Mouse (Mus musculus) forebrain, embryonic 11.5 days (tissue): ENCODE data around the gene Sdhb. TPM values are rescaled to one million over a fixed set of nuclear protein-coding genes. Genes with fewer than 3 reads are reported as not detected.

ENCODE experiments used
- ATAC-seq: fragments of 200-750 bp; cut with Nextera tagmentation; replicated peaks from 2 replicates; pipeline ENCODE4 v1.8.0; 2017; ENCODE audit warnings: moderate TSS enrichment; ENCODE audit not compliant: low FRiP score
- DNase-seq: peaks from one replicate; pipeline ENCODE4 v3.0.0-alpha.2; 2017; ENCODE audit warnings: low spot score
- H3K27ac ChIP-seq: fragments of 300-500 bp; sonication (generic); 2 replicates; pipeline ENCODE4 v1.5.1; 2014; ENCODE audit warnings: low read depth, low read length
- H3K27me3 ChIP-seq: fragments of 300-500 bp; sonication (generic); 2 replicates; pipeline ENCODE4 v1.6.1; 2014; ENCODE audit warnings: mild to moderate bottlenecking, low read length, mixed read lengths; ENCODE audit not compliant: control insufficient read depth, insufficient read depth
- H3K36me3 ChIP-seq: fragments of 300-500 bp; sonication (generic); 2 replicates; pipeline ENCODE4 v1.6.1; 2014; ENCODE audit warnings: mild to moderate bottlenecking, low read length, moderate library complexity, mixed read lengths; ENCODE audit not compliant: control insufficient read depth, insufficient read depth
- H3K4me1 ChIP-seq: fragments of 300-500 bp; sonication (generic); replicated peaks from 2 replicates; pipeline ENCODE4 v1.6.1; 2014; ENCODE audit warnings: low read length, mixed read lengths; ENCODE audit not compliant: control insufficient read depth, insufficient read depth
- H3K4me2 ChIP-seq: fragments of 300-500 bp; sonication (generic); 2 replicates; pipeline ENCODE4 v1.6.1; 2014; ENCODE audit warnings: low read depth, mild to moderate bottlenecking, low read length, moderate library complexity, mixed read lengths; ENCODE audit not compliant: severe bottlenecking
- H3K4me3 ChIP-seq: fragments of 300-500 bp; sonication (generic); 2 replicates; pipeline ENCODE4 v1.5.1; 2014; ENCODE audit warnings: low read depth, low read length
- H3K9ac ChIP-seq: fragments of 300-500 bp; sonication (generic); 2 replicates; pipeline ENCODE4 v1.6.1; 2014; ENCODE audit warnings: low read length
- H3K9me3 ChIP-seq: fragments of 300-500 bp; sonication (generic); 2 replicates; pipeline ENCODE4 v1.6.1; 2016; ENCODE audit warnings: low read length, mixed read lengths; ENCODE audit not compliant: control insufficient read depth
- WGBS: fragments of 180-500 bp; shearing (Covaris S2); extraction: QIAGEN DNeasy Blood & Tissue Kit; methylation state at CpG from one replicate; pipeline ENCODE4 v1.1.7; 2014; 5-methylcytosine and 5-hydroxymethylcytosine counted together
- polyA plus RNA-seq: library from polyadenylated mRNA; unstranded; fragments of >200 nt; fragmentation: Nextera tagmentation; extraction: Ambion mirVana; gene quantifications from 2 replicates; pipeline ENCODE4 v1.2.1, GENCODE M21; 2014

Gene Sdhb
- polyA plus RNA-seq, 1 experiment from 2014 or later, result 375 TPM

DNA sequence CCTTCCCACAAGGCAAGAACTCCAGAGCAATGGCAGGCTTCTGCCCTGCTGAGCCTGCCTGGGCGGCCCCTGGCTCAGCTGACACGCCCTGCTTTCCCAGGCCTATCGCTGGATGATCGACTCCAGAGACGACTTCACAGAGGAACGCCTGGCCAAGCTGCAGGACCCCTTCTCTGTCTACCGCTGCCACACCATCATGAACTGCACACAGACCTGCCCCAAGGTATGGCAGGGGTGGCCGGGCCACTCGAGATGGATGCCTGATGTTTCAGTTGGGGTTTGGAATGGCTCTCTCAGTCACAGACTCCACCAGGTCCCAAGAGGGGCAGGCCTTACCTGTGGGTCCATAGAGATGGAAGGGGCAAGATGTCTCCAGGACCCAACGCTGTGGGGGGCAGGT is 16.3 kb downstream of the Sdhb start:
- WGBS, result 88% methylated on average over 10 of the region's 10 CpGs
- Histone ChIP-seq H3K9me3 (no peaks in the 10 kb centered on the region; the same call in 1 of the 2 replicates), H3K4me2 (no peak overlapping the region), H3K36me3 (peaks cover 4% of the 10 kb centered on the region; the same call in 1 of the 2 replicates), H3K27ac (no peak overlapping the region), H3K27me3 (no peaks in the 10 kb centered on the region), H3K9ac (no peak overlapping the region), H3K4me3 (no peak overlapping the region), H3K4me1 (no peaks in the 10 kb centered on the region)
- ATAC-seq (no peak), DNase-seq (no peak)

GRCm38 (mm10) chr4:140977886-140978692 is 17.1 kb downstream of the Sdhb start:
- no peak for ATAC-seq
- H3K9ac ChIP-seq, result no peak overlapping the region
- WGBS, result 97% methylated on average over 14 of the region's 14 CpGs

DNA sequence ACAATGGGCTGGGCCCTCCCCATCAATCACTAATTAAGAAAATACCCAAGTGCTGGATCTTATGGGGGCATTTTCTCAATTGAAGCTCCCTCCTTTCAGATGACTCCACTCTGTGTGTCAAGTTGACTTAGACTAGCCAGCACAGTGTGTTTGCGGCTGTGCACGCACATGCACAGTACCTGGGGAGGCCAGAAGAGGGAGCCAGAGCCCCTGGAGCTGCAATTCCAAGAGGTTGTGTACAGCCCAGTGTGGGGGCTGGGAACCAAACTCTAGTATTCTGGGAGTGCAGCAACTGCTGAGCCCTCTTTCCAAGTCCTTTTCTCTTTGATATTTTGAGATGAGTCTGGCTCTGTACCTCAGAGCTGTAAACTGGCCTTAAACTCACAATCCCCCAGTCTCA is 20.6 kb downstream of the Sdhb start:
- DNase-seq (no peak), ATAC-seq (no peak)
- Histone ChIP-seq H3K27me3 (no peaks in the 10 kb centered on the region), H3K4me1 (0 out of 2 replicates have a peak, but pooled peaks cover 2% of the 10 kb centered on the region), H3K9ac (no peak overlapping the region), H3K4me2 (no peak overlapping the region), H3K27ac (no peak overlapping the region), H3K4me3 (no peak overlapping the region), H3K36me3 (peaks cover 4% of the 10 kb centered on the region; the same call in 1 of the 2 replicates), H3K9me3 (no peaks in the 10 kb centered on the region; the same call in 1 of the 2 replicates)
- 88% methylated on average over 2 of the region's 2 CpGs for WGBS

More at GRCm38 (mm10) chr4:140977886-140978692, 17.1 kb downstream of the Sdhb start:
- Histone ChIP-seq H3K27ac (no peak overlapping the region), H3K9me3 (no peaks in the 10 kb centered on the region; the same call in 1 of the 2 replicates), H3K36me3 (peaks cover 4% of the 10 kb centered on the region; the same call in 1 of the 2 replicates), H3K4me2 (no peak overlapping the region), H3K4me3 (no peak overlapping the region), H3K27me3 (no peaks in the 10 kb centered on the region), H3K4me1 (no peaks in the 10 kb centered on the region)
- no peak for DNase-seq

DNA sequence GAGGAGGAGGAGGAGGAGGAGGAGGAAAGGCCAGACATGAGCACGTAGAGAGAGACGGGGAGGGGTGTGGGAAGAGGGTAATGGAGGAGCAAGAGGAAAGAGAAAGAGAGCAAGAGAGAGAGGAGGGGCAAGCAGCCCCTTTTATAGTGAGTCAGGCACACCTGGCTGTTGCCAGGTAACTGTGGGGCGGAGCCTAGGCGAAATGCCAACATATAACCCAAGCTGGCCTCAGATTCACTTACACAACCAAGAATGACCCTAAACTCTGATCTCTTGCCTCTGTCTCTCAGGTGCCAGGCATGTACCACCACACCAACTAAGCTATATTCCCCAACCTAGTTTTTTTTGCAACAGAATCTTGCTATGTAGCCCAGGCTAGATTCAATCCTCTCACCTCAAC is 21.8 kb downstream of the Sdhb start:
- no peak for DNase-seq
- no peak overlapping the region for H3K27ac ChIP-seq
- WGBS, result 69% methylated on average over 4 of the region's 4 CpGs
- H3K36me3 ChIP-seq, result peaks cover 4% of the 10 kb centered on the region; the same call in 1 of the 2 replicates
- H3K9me3 ChIP-seq, result no peaks in the 10 kb centered on the region; the same call in 1 of the 2 replicates
- no peak overlapping the region for H3K4me3 ChIP-seq
- H3K27me3 ChIP-seq, result no peaks in the 10 kb centered on the region
- no peak for ATAC-seq
- H3K4me2 ChIP-seq, result no peak overlapping the region
- no peak overlapping the region for H3K9ac ChIP-seq
- H3K4me1 ChIP-seq, result 0 out of 2 replicates have a peak, but pooled peaks cover 3% of the 10 kb centered on the region

DNA sequence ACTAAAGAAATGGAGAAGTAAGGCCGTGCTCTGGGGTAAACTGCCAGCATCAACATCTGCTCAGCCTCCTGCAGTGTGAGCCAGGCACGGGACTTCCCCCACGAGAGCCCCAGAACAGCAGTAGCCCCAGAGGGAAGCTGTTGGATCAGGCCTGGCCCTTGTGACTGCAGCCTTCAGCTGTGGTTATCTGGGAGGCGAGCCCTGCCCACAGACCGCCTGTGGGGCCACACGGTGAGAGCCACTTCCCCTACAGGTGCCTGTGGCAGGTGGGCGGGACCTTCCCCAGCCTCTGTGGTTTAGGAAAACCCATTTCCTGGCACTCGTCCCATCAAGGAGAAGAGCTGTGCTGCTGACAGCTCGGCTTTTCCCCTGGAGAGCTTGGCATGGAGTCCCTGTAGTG is 22.4 kb downstream of the Sdhb start:
- WGBS, result 24% methylated on average over 9 of the region's 9 CpGs
- no peak overlapping the region for H3K27ac ChIP-seq
- no peaks in the 10 kb centered on the region; the same call in 1 of the 2 replicates for H3K9me3 ChIP-seq
- H3K27me3 ChIP-seq, result no peaks in the 10 kb centered on the region
- no peak overlapping the region for H3K4me3 ChIP-seq
- peaks cover 4% of the 10 kb centered on the region; the same call in 1 of the 2 replicates for H3K36me3 ChIP-seq
- no peak overlapping the region for H3K9ac ChIP-seq
- DNase-seq (no peak), ATAC-seq (no peak)
- H3K4me2 ChIP-seq, result no peak overlapping the region
- peaks cover 3% of the 10 kb centered on the region; the same call in 1 of the 2 replicates for H3K4me1 ChIP-seq

- Histone ChIP-seq H3K4me1 (peaks cover 3% of the 10 kb centered on the region; the same call in 1 of the 2 replicates), H3K4me2 (no peak overlapping the region), H3K36me3 (peaks cover 3% of the 10 kb centered on the region; the same call in 1 of the 2 replicates), H3K9me3 (no peaks in the 10 kb centered on the region; the same call in 1 of the 2 replicates), H3K27me3 (no peaks in the 10 kb centered on the region), H3K4me3 (no peak overlapping the region), H3K27ac (no peak overlapping the region), H3K9ac (no peak overlapping the region)
- ATAC-seq (no peak), DNase-seq (no peak)
- 86% methylated on average over 6 of the region's 6 CpGs for WGBS
These were observed 23.5 kb downstream of the Sdhb start for GRCm38 (mm10) chr4:140984544-140984943.

DNA sequence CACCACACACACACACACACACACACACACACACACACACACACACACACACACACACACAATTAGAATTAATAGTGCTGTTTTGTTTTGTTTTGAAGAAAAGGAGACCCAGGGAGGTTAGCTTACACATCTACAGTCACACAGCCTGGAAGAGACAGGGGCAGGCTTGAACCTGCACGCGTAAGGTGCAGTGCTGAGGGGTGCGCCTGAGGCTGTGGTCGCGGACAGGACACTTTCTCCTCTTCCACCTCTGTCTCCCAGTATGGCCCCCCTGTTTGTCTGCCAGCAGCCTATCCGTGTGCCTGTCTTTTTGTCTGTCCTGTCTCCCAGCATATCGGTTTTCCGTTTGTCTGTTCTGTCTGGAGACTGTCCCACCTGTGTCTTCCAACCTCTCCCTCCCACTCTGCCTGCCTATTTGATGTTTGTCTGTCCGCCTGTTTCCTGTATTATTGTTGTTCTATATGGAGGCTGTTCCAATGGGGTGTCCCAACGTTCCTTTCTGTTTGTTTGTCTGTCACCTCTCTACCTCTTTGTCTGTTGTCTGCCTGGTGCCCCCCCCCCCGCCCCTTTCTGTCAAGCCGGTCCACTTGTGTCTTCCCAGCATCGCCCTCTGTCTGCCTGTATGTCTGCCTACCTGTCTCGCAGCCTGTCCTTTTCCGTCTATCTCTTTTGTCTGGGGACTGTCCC is 25.2 kb downstream of the Sdhb start:
- Histone ChIP-seq H3K4me3 (peak overlapping the region; percentile 84), H3K9me3 (no peaks in the 10 kb centered on the region; the same call in 1 of the 2 replicates), H3K4me1 (peaks cover 3% of the 10 kb centered on the region; the same call in 1 of the 2 replicates), H3K36me3 (no peaks in the 10 kb centered on the region), H3K27ac (no peak overlapping the region), H3K9ac (peak overlapping the region; percentile 90), H3K27me3 (no peaks in the 10 kb centered on the region), H3K4me2 (peak overlapping the region; percentile 84)
- 19% methylated on average over 13 of the region's 15 CpGs for WGBS
- peak; percentile 26 for ATAC-seq
- DNase-seq, result no peak

DNA sequence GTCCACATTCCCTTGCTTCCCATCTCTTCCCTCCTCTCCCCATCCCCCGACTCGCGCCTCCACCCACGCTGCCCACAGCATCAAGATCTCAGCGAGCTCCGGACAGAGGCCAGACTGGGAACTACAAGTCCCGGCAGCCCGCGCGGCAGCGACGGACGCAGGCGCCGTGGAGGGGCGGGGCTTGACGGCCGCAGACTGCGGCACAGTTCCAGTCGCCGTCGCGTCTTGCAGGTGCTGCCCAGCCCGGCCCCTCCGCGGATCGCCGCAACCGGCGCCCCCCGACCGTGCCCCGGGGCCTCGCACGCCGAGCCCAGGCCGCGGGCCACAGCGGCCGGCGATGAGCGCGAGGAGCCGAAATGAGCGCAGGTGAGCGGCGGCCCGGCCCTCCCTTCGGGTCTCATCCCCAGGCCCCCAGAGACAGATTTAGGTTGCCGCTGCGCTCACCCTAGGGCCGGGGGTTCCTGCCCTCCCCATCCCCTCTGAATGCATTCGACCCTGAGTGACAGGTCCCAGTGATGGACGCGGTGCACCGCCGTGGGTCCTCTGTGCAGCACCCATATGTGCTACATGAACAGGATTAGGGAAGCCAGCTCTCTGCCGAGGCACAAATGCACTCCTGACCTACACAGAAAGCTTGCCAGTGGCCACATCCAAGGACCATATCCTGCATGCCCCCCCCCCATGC is 25.9 kb downstream of the Sdhb start, which contains the start of gene Atp13a2:
Gene Atp13a2, plus strand, starts transcription at position 163 of the 685 bp plus-strand sequence.
- Histone ChIP-seq H3K4me1 (peaks cover 3% of the 10 kb centered on the region; the same call in 1 of the 2 replicates), H3K4me2 (peak within 1 kb of the TSS; percentile 84), H3K36me3 (no peaks in the 10 kb centered on the region), H3K9ac (peak within 1 kb of the TSS; percentile 90), H3K27ac (no peak within 1 kb of the TSS), H3K9me3 (no peaks in the 10 kb centered on the region), H3K27me3 (no peaks in the 10 kb centered on the region), H3K4me3 (peak within 1 kb of the TSS; percentile 84)
- under 1% methylated on average over 58 of the region's 58 CpGs for WGBS
- DNase-seq (peak; percentile 94), ATAC-seq (peak; percentile 94)
